Mouse (Mus musculus) stomach, postnatal 0 days (tissue): ENCODE measurements around the gene Fbrsl1. TPM values are rescaled to one million over a fixed set of nuclear protein-coding genes. Genes with fewer than 3 reads are reported as not detected.

Source experiments
- ATAC-seq: fragments of 200-750 bp; cut with Nextera tagmentation; 2 replicates; pipeline ENCODE4 v1.8.0; 2017; ENCODE audit not compliant: low FRiP score, low TSS enrichment
- DNase-seq: peaks from one replicate; pipeline ENCODE4 v3.0.0-alpha.2; 2016; ENCODE audit warnings: low spot score
- H3K27ac ChIP-seq: fragments of 300-500 bp; sonication (generic); replicated peaks from 2 replicates; pipeline ENCODE4 v1.5.1; 2014; ENCODE audit warnings: mild to moderate bottlenecking, control low read depth
- H3K27me3 ChIP-seq: fragments of 300-500 bp; sonication (generic); 2 replicates; pipeline ENCODE4 v1.6.1; 2014; ENCODE audit warnings: low read length; ENCODE audit not compliant: control insufficient read depth, insufficient read depth
- H3K36me3 ChIP-seq: fragments of 300-500 bp; sonication (generic); 2 replicates; pipeline ENCODE4 v1.6.1; 2014; ENCODE audit warnings: low read length, mixed read lengths; ENCODE audit not compliant: control insufficient read depth, insufficient read depth
- H3K4me1 ChIP-seq: fragments of 300-500 bp; sonication (generic); replicated peaks from 2 replicates; pipeline ENCODE4 v1.6.1; 2014; ENCODE audit warnings: antibody characterized with exemption; ENCODE audit not compliant: control insufficient read depth, insufficient read depth
- H3K4me2 ChIP-seq: fragments of 300-500 bp; sonication (generic); replicated peaks from 2 replicates; pipeline ENCODE4 v1.6.1; 2014; ENCODE audit warnings: low read depth, mild to moderate bottlenecking, control low read depth, moderate library complexity
- H3K4me3 ChIP-seq: fragments of 300-500 bp; sonication (generic); 2 replicates; pipeline ENCODE4 v1.5.1; 2014; ENCODE audit warnings: low read depth, low read length, control low read depth
- H3K9ac ChIP-seq: fragments of 300-500 bp; sonication (generic); 2 replicates; pipeline ENCODE4 v1.6.1; 2014; ENCODE audit warnings: mild to moderate bottlenecking, low read length, control low read depth, mixed read lengths
- H3K9me3 ChIP-seq: fragments of 300-500 bp; sonication (generic); 2 replicates; pipeline ENCODE4 v1.6.1; 2016; ENCODE audit warnings: low read length; ENCODE audit not compliant: control insufficient read depth
- CTCF ChIP-seq: IDR thresholded peaks from 2 replicates; pipeline ENCODE4 v1.5.1; 2016; ENCODE audit warnings: antibody characterized with exemption, low read depth, mild to moderate bottlenecking, moderate library complexity
- EP300 ChIP-seq: optimal IDR thresholded peaks from 2 replicates; pipeline ENCODE3; 2016; ENCODE audit warnings: antibody characterized with exemption
- WGBS: fragments of 180-500 bp; shearing (Covaris S2); extraction: QIAGEN DNeasy Blood & Tissue Kit; methylation state at CpG from one replicate; pipeline ENCODE4 v1.1.7; 2014; 5-methylcytosine and 5-hydroxymethylcytosine counted together
- polyA plus RNA-seq: library from polyadenylated mRNA; unstranded; fragments of >200 nt; fragmentation: Nextera tagmentation; extraction: Ambion mirVana; gene quantifications from 2 replicates; pipeline ENCODE4 v1.2.1, GENCODE M21; 2015

Gene Fbrsl1
- polyA plus RNA-seq, 1 experiment from 2014 or later: 6.2 TPM

DNA sequence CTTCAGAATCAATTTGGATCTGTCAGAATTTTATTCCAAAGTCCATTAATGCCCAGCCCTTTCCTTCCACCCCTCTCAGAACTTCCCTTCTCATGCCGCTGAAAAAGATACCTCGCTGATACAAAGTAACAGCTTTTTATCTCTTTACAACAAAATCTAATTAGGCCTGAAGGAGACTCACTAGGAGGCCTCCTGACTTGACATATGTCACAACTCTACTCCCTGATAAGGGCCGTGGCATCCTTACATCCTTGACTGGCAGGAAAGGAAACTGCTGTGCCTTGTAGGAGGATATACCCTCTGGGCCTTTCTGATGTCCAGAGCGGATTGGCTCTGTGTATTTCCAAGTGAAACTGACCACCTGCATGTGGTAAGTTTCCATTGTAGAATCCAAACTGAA, 41.3 kb upstream of the Fbrsl1 start:
- Histone ChIP-seq H3K9ac (no peak overlapping the region), H3K4me3 (no peak overlapping the region), H3K27me3 (no peaks in the 10 kb centered on the region), H3K27ac (no peak overlapping the region), H3K36me3 (no peaks in the 10 kb centered on the region), H3K4me2 (no peak overlapping the region), H3K9me3 (no peaks in the 10 kb centered on the region), H3K4me1 (no peaks in the 10 kb centered on the region)
- ATAC-seq (no peak), DNase-seq (no peak)
- 51% methylated on average over 4 of the region's 4 CpGs for WGBS
- no peak for TF ChIP-seq CTCF
- TF ChIP-seq EP300: no peak

DNA sequence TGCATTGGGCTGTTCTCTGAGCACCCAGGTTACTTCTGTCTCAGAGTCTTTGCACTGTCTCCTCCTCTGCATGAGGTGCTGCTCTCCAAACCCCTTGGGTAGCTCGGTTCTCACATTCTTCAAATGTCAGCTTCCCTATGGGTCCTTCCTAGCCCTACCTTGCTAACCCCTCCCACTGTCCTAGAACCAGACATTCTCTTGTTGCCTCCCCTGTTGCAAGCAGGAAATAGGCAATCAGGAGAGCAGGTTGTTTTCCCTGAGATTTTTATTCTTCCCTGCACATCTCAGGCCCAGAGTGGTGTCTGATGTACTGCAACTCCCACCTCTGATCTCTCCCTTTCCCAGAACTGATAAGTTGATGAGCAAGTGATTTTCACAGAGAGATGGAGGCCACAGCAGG, 39.6 kb upstream of the Fbrsl1 start:
- no peak overlapping the region for H3K9ac ChIP-seq
- DNase-seq (no peak), ATAC-seq (no peak)
- H3K27ac ChIP-seq: no peak overlapping the region
- TF ChIP-seq EP300 (no peak), CTCF (no peak)
- 26% methylated on average over 1 of the region's 1 CpGs for WGBS
- H3K36me3 ChIP-seq: no peaks in the 10 kb centered on the region
- no peaks in the 10 kb centered on the region for H3K27me3 ChIP-seq
- no peaks in the 10 kb centered on the region for H3K4me1 ChIP-seq
- H3K4me2 ChIP-seq: no peak overlapping the region
- no peaks in the 10 kb centered on the region for H3K9me3 ChIP-seq
- H3K4me3 ChIP-seq: no peak overlapping the region

DNA sequence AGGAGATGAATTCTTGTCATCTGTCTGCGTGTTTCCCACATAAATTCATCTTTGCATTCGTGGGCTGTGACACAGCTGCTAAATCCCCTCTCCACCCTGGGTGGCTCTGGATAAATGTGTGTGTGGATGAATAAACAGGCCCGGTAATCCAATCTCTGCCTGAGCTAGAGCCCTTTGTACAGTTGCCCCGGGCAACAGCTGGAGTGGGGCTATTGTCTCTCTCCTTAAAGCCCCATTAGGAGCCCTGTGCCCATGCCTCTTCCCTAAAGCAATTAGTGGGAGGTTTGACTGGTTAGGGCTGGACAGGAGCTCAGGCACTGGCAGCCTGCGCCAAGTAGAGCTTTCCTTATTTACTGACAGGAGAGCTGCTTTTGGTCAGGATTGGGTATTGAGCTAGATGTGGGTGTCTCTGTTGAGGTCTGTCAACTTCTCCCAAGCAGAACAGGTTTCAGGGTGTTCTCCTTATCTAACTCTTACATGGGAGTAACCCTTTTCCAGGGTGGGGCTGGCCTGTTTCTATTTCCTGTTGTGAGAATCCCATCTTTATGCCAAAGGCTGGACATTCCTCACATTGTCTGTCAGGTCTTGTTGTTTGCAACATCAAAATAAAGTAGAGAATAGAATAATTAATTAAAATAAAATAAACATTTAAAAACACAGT, 38.5 kb upstream of the Fbrsl1 start:
- no peak overlapping the region for H3K9ac ChIP-seq
- no peaks in the 10 kb centered on the region for H3K36me3 ChIP-seq
- 14% methylated on average over 5 of the region's 5 CpGs for WGBS
- H3K4me1 ChIP-seq: no peaks in the 10 kb centered on the region
- peak; percentile 27 for DNase-seq
- H3K27ac ChIP-seq: peak overlapping the region; percentile 67
- ATAC-seq: peak; percentile 76
- no peaks in the 10 kb centered on the region for H3K9me3 ChIP-seq
- no peak overlapping the region for H3K4me3 ChIP-seq
- peak; percentile 38 for TF ChIP-seq EP300
- no peak for TF ChIP-seq CTCF
- no peaks in the 10 kb centered on the region for H3K27me3 ChIP-seq
- no peak overlapping the region for H3K4me2 ChIP-seq

DNA sequence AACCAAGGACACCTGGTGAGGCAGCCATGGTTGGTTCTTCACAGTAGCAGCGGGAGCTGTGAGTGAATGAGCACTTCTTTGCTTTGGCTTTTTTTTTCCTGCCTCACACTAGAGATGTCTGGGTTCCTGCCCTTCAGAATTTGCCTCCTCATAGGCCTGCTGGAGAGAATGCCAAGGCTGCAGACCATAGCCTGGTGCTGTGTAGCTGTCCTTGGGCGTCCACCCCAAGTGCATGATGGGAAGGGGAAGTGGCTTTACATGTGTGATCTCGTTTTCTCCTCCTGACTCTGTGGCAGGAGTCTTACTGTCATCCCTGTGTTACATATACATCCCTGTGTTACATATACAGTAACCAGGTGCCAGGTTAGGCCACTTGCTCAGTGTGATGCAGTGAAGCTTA, 36.4 kb upstream of the Fbrsl1 start:
- no peak overlapping the region for H3K4me2 ChIP-seq
- no peak for DNase-seq
- no peaks in the 10 kb centered on the region for H3K4me1 ChIP-seq
- ATAC-seq: no peak
- no peaks in the 10 kb centered on the region; the same call in 1 of the 2 replicates for H3K27me3 ChIP-seq
- TF ChIP-seq EP300: no peak
- TF ChIP-seq CTCF: no peak
- H3K4me3 ChIP-seq: no peak overlapping the region
- H3K9ac ChIP-seq: no peak overlapping the region
- H3K27ac ChIP-seq: no peak overlapping the region
- no peaks in the 10 kb centered on the region for H3K36me3 ChIP-seq
- no peaks in the 10 kb centered on the region for H3K9me3 ChIP-seq
- 68% methylated on average over 3 of the region's 3 CpGs for WGBS

DNA sequence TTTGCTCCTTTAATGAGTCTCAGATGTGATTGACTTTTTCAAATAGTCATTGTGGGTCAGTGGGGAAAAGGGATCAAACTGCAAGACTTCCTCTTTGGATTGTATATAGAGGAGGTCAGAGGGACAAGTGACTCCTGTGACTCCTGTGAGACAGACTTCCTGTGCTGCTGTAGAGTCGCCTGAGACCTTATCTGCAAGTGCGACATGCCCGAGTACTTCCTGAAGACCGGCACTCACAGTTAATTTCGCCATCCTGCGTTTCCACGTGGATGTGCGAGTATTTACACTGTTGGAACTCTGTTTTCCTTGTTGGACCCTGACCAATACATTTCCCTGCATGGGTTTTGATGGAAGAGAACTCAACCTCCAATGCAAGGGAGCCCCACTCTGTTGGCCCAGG, 30.9 kb upstream of the Fbrsl1 start:
- Histone ChIP-seq H3K27me3 (no peaks in the 10 kb centered on the region; the same call in 1 of the 2 replicates), H3K4me1 (no peaks in the 10 kb centered on the region), H3K27ac (no peak overlapping the region), H3K9me3 (no peaks in the 10 kb centered on the region), H3K9ac (no peak overlapping the region), H3K36me3 (no peaks in the 10 kb centered on the region), H3K4me3 (no peak overlapping the region), H3K4me2 (no peak overlapping the region)
- ATAC-seq (no peak), DNase-seq (no peak)
- WGBS: 69% methylated on average over 8 of the region's 8 CpGs
- TF ChIP-seq CTCF (no peak), EP300 (no peak)

DNA sequence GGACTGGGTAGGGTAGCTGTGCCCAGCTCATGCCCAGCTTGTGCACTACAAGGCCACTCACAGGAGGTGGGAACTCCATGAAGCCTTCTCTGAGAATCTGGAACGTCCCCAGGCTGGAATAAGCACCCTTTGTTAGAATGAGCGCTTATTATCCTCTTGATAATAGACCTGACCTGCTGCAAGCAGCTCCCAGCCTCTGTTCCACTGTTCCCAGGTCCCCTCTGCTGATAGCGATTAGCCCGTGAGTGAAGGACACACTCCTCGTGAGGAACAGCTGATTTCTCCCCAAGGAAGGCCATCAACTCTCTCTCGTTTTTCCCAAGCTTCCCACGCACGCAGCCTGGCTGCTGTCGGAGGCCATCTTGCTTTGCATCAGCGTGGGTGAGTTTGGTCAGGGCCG, 25.9 kb upstream of the Fbrsl1 start:
- Histone ChIP-seq H3K9me3 (no peaks in the 10 kb centered on the region), H3K27ac (no peak overlapping the region), H3K9ac (no peak overlapping the region), H3K27me3 (no peaks in the 10 kb centered on the region), H3K36me3 (no peaks in the 10 kb centered on the region), H3K4me1 (no peaks in the 10 kb centered on the region), H3K4me2 (no peak overlapping the region), H3K4me3 (no peak overlapping the region)
- DNase-seq (no peak), ATAC-seq (no peak)
- 72% methylated on average over 11 of the region's 11 CpGs for WGBS
- TF ChIP-seq EP300 (no peak), CTCF (no peak)
